Mouse (Mus musculus) gastrocnemius, postnatal 10 days (tissue): Measurements from ENCODE around the gene Zbp1. TPM values are rescaled to one million over a fixed set of nuclear protein-coding genes. Genes with fewer than 3 reads are reported as not detected.
A peak's percentile ranks its signal among the peaks of the same experiment; 100 is the strongest.

Experiments used
- DNase-seq: peaks from one replicate; pipeline ENCODE4 v3.0.0; 2021; ENCODE audit warnings: mixed read lengths
- total RNA-seq, 2 experiments: library from RNA; stranded (reverse); gene quantifications; 2 replicates each; pipeline ENCODE4 v1.2.3; 2021

Gene Zbp1
- total RNA-seq, 2 experiments from 2014 or later = 0.09 TPM; not detected in 1

GRCm38 (mm10) chr2:173177951-173178350, 40.8 kb downstream of the Zbp1 start:
- no peak for DNase-seq

GRCm38 (mm10) chr2:173177481-173177880, 41.2 kb downstream of the Zbp1 start:
- no peak for DNase-seq

GRCm38 (mm10) chr2:173175703-173176102, 43.0 kb downstream of the Zbp1 start:
- DNase-seq = no peak

- DNase-seq = no peak
These were observed 44.2 kb downstream of the Zbp1 start for GRCm38 (mm10) chr2:173174569-173174968.

- DNase-seq = no peak
These were observed 44.9 kb downstream of the Zbp1 start for GRCm38 (mm10) chr2:173173521-173174511.

- DNase-seq = no peak
These were observed 45.7 kb downstream of the Zbp1 start for GRCm38 (mm10) chr2:173173008-173173407.

- no peak for DNase-seq
These were observed 46.3 kb downstream of the Zbp1 start for GRCm38 (mm10) chr2:173172386-173172785.

- no peak for DNase-seq
These were observed 46.8 kb downstream of the Zbp1 start for GRCm38 (mm10) chr2:173171956-173172355.

- peak; percentile 53 for DNase-seq
These were observed 47.3 kb downstream of the Zbp1 start for GRCm38 (mm10) chr2:173171470-173171869.

GRCm38 (mm10) chr2:173170715-173171114, 48.0 kb downstream of the Zbp1 start:
- no peak for DNase-seq

- DNase-seq = no peak
These were observed 48.6 kb downstream of the Zbp1 start for GRCm38 (mm10) chr2:173170081-173170480.

- no peak for DNase-seq
These were observed 50.3 kb downstream of the Zbp1 start for GRCm38 (mm10) chr2:173168411-173168851.

- DNase-seq = no peak
These were observed 53.4 kb downstream of the Zbp1 start for GRCm38 (mm10) chr2:173165357-173165756.

- no peak for DNase-seq
These were observed 53.8 kb downstream of the Zbp1 start for GRCm38 (mm10) chr2:173164946-173165345.

- DNase-seq = no peak
These were observed 54.4 kb downstream of the Zbp1 start for GRCm38 (mm10) chr2:173164358-173164757.

- no peak for DNase-seq
These were observed 55.3 kb downstream of the Zbp1 start for GRCm38 (mm10) chr2:173163380-173163779.

GRCm38 (mm10) chr2:173159354-173160311, 59.1 kb downstream of the Zbp1 start:
- DNase-seq = peak; percentile 68

GRCm38 (mm10) chr2:173158390-173159055, 60.2 kb downstream of the Zbp1 start:
- no peak for DNase-seq

- DNase-seq = no peak
These were observed 60.9 kb downstream of the Zbp1 start for GRCm38 (mm10) chr2:173157871-173158270.

- DNase-seq = no peak
These were observed 61.3 kb downstream of the Zbp1 start for GRCm38 (mm10) chr2:173157376-173157775.

- DNase-seq = no peak
These were observed 61.8 kb downstream of the Zbp1 start for GRCm38 (mm10) chr2:173156923-173157322.
